Mouse (Mus musculus) myocyte (in vitro differentiated cells): Measurements from ENCODE around the gene Cdhr2.

Experiments used
- CEBPB ChIP-seq: IDR thresholded peaks from 2 replicates; pipeline ENCODE4 v1.6.1; 2011; ENCODE audit warnings: mild to moderate bottlenecking, moderate library complexity; ENCODE audit not compliant: poor library complexity, insufficient read depth, severe bottlenecking
- MAX ChIP-seq: IDR thresholded peaks from one replicate; pipeline ENCODE4 v1.6.1; 2011; ENCODE audit warnings: low read depth, mild to moderate bottlenecking, control low read depth
- POLR2A ChIP-seq: IDR thresholded peaks from one replicate; pipeline ENCODE4 v1.6.1; 2011; ENCODE audit warnings: low read depth, mild to moderate bottlenecking, control low read depth, moderate library complexity; ENCODE audit not compliant: insufficient read length
- POLR2AphosphoS2 ChIP-seq: IDR thresholded peaks from one replicate; pipeline ENCODE4 v1.6.1; 2011; ENCODE audit warnings: low read depth, control low read depth; ENCODE audit not compliant: insufficient read length

DNA sequence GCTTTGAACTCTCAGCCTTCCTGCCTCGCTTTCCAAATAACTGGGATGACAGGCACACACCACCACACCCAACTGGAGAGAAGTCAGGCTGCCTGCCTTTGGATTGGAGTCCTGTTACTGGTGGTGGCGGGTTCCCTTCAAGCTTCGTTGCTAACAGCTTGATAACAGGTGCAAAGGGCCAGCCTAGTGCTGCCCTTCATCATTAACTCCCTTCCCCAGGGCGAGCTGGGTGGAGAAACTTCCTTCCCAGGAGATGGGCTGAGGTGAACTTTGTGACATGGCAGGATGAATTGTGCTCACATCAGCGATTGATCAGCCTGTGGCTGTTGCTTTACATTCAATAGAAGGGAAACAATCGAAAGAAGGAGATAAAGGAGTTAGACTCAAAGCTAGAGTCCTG, 3.6 kb downstream of the Cdhr2 start:
- no peak for TF ChIP-seq CEBPB
- no peak for TF ChIP-seq POLR2AphosphoS2
- no peak for TF ChIP-seq POLR2A
- no peak for TF ChIP-seq MAX
